Mouse (Mus musculus) 416B (cell line): ENCODE results near the gene Pcbp1.

ENCODE experiments used
- DNase-seq: peaks from one replicate; pipeline ENCODE4 v3.0.0; 2011; ENCODE audit warnings: low read depth

The Pcbp1 gene

DNA sequence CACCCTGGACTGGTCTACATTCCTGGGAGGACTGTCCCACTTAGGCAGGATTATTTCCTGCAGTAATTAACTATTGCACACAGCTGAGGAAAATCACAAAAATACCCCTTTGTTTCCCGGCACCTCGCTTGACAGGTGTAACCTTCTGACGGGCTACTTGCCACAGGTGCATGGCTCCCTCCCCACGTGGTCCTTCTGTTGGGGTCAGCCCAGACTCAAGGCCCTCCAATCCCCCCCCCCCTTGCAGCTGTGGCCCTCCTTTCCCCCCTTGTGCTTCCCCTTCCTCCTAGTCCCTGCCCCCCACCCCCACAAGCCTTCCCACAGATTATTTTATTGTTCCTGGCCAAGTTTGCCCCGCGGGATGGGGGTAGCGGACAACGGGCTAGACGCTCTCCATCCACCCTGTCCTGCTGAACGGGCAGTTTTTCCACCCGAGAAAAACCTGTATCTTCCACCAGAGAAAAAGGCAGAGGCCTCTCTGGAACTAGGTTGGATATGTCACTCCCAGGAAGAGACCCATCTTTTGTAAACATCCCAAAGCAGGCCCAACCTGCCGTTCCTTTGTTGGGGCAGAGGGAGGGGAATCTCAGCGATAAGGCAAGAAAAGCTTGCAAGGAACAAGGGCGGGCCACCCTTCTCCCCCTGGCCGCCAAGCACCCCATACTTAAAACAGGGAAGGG lies 2.2 kb downstream of the Pcbp1 start:
- peak; percentile 50 for DNase-seq

DNA sequence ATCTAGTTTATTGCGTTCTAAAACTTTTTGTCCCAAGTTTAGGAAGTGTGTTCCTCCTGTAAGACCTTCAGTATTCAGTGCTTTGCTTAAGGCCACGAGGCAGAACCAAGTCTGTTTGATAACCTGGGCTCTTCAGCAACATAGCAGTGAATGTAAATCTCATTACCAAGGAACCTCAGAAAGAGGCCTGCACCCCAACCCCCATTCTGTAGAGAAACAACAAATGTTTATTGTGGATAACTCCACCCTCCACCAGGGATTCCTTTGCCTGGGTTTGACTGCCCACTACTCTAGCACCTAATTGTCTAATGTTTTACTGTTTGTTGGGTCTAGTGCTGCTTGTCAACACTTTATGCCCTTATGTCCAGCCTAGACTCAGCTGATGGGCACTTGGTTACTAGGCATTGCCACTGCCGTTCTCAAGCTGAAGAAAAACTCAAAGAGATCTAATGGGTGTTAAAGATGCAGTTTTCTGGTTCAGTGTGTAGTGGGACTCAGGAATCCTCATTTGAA lies 2.8 kb downstream of the Pcbp1 start:
- DNase-seq: no peak

- no peak for DNase-seq
These were observed 3.9 kb downstream of the Pcbp1 start for GRCm38 (mm10) chr6:86522001-86522911.

GRCm38 (mm10) chr6:86519767-86520345 lies 6.3 kb downstream of the Pcbp1 start:
- no peak for DNase-seq

- DNase-seq: no peak
These were observed 10.1 kb downstream of the Pcbp1 start for GRCm38 (mm10) chr6:86516021-86516420.

GRCm38 (mm10) chr6:86513296-86513695 lies 12.8 kb downstream of the Pcbp1 start:
- DNase-seq: peak; percentile 54

DNA sequence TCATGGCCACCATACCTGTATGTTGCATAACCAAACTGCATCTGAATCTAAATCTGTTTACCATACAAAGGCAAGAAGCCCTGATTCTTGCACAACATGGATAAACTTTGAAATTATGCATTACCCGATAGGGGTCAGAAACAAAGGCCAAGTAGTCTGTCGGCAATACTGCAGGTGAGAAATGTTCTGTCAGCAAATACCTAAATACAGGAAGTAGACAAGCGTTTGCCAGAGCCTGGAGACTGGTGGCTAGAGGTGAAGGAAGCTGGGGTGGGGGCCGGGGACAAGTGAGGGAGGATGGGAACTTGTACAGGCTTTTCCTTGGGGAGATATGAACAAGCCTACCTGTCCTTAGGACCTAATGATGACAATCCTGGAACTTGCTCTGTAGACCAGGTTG lies 15.1 kb downstream of the Pcbp1 start:
- no peak for DNase-seq

GRCm38 (mm10) chr6:86509866-86510200 lies 16.3 kb downstream of the Pcbp1 start:
- peak; percentile 67 for DNase-seq

GRCm38 (mm10) chr6:86509194-86509865 lies 16.8 kb downstream of the Pcbp1 start:
- peak; percentile 70 for DNase-seq

DNA sequence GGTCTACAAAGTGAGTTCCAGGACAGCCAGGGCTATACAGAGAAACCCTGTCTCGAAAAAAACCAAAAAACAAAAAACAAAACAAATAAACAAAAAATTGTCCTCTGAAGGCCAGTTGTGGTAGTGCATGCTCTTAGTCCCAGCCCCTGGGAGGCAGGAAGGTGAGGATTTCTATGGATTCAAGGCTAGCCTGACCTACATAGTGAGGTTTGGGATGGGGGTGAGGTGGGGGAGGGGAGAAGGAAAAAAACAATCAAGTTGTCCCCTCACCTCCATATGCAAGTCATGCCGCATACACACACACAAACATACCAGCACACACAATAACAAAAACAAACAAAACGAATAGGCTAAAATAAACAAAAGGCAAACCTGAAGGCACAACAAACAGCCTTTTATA lies 17.4 kb downstream of the Pcbp1 start:
- DNase-seq: no peak

GRCm38 (mm10) chr6:86507116-86507515 lies 19.0 kb downstream of the Pcbp1 start:
- no peak for DNase-seq

DNA sequence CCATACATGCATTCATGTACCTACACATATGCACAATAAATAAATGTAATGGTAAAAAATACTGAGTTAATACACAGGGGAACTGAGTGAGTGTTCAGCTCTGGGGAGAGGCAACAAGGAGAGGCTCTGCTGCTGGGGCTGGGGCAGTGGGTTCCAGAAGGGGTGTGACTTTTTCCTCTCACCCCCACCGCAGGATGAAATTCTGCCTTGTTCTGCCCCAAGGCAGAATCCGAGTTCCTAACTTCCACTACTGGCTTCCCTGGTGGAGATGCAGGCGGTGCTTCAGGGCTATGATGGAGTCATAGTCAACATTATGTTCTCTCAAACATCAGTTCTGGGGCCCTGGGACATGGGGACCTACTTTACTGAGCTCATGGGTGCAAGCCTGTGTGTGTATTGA lies 19.8 kb downstream of the Pcbp1 start:
- DNase-seq: no peak

DNA sequence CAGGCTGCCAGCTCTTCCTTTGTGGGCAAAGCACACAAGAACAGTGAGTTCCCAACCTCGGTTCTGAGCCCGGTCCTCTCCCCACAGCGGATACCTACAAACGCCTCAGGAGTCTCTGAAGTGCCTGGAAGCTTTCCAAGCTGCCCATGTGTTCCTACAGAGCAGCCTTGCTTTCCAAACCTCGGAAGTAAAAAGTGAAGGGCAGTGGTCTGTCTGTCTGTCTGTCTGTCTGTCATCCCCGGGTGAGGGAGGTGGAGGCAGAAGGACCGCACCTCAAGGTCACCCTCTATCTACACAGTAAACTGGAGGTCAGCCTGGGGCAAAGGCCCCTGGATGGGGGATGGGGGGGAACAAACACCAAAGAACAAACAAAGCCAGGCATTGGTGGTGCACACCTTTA lies 20.4 kb downstream of the Pcbp1 start:
- DNase-seq: no peak

GRCm38 (mm10) chr6:86503513-86503912 lies 22.6 kb downstream of the Pcbp1 start:
- no peak for DNase-seq

GRCm38 (mm10) chr6:86499571-86500109 lies 26.5 kb downstream of the Pcbp1 start:
- DNase-seq: no peak

DNA sequence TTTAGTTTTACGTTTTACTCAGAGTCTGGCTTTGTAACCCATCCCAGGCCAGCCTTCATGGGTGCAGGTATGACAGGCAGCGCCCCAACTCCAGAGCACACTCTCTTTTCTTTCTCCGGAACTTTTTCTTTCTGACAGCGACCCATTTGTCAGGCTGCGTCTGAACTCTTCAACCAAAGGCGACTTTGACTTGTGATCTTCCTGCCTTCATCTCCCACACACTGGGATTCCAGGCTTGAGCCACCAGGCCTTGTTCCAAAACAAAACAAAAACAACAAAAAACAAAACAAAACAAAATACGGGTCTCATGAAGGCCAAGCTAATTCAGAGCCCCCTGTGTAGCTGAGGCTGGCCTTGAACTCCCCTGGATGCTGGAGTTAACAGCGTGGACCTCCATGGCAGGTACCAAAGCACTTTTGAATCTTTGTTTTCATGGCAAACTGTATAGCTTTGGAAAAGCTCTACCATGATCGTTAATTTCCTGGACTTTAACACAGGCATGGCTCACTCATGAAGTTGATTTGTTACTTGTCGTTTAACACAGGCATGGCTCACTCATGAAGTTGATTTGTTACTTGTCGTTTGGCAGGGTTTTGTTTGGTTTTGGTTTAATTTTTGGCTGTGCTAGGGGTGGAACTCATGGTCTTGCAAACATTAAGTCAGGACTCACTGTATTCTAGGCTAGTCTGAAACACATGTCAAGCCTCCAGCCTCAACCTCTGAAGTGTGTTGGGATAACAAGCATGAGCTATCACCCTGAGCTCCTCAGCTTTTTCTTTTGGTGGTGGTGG lies 28.0 kb downstream of the Pcbp1 start:
- no peak for DNase-seq

- DNase-seq: peak; percentile 87
These were observed 28.9 kb downstream of the Pcbp1 start for GRCm38 (mm10) chr6:86497071-86497815.

GRCm38 (mm10) chr6:86496585-86496984 lies 29.5 kb downstream of the Pcbp1 start:
- DNase-seq: peak; percentile 37

DNA sequence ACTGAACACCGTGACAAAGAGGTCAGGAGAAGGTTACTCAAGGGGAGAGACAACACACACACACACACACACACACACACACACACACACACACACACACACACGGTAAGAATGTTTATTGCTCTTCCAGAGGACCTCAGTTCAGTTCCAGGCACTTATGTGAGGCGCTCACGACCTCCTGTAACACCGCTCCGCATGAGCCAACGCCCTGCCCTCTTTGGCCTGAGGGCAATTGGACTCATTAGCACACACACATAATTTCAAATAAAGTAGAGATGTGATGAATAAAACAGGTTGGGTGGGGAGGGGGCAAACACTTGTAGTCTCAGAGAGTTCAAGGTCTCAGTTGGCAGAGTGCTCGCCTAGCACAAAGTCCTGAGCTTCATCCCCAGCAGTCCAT lies 30.0 kb downstream of the Pcbp1 start:
- DNase-seq: no peak

- DNase-seq: no peak
These were observed 30.5 kb downstream of the Pcbp1 start for GRCm38 (mm10) chr6:86495661-86496060.
